8 mouse cellular contexts compared by ENCODE assay signal in the genomic region with DNA sequence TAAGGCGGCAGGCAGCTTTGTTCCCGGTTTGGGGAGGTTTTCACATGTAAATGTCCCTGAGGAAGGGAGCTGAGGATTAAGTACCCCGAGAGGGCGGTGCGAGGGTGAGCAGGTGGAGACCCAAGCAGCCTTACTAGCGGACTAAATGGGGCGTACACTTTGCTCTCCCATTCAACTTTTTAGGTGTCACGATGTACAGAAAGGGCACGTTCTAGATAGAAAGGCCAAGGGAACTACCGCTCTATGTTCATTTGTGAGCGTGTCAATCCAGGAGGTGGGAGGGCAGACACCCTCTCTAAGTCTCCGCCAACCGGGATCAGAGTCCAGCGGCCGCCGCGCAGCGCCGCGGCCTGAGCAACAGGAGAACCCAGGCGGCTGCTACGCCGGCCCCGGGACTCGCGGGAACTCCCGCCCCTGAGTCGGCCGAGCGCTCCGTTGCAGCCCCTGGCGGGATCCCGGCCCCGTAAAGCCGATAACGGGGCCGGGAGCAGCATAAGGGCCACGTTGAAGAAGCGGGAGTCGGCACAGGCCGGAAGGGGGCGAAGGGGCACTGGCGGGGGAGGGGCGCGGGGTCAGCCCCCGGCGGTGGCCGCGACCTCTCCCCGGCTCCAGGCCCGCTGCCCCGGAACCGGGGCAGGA. TPM values are rescaled to one million over a fixed set of nuclear protein-coding genes. Genes with fewer than 3 reads are reported as not detected.
A peak's percentile ranks its signal among the peaks of the same experiment; 100 is the strongest.
DNase-seq lines count a peak whose midpoint lies in the region; ATAC-seq lines count a peak whose summit lies in the region.

No protein-coding gene starts in this region.

- peaks cover 47% of the 10 kb centered on the region for H3K4me1 ChIP-seq in forebrain, embryonic 13.5 days
- H3K4me1 ChIP-seq in hindbrain, embryonic 16.5 days (ENCODE audit: control insufficient read depth, insufficient read depth, low read depth, low read length), result peaks cover 25% of the 10 kb centered on the region
- H3K4me1 ChIP-seq in liver, embryonic 11.5 days (replicated peaks; ENCODE audit: control insufficient read depth, insufficient read depth, low read length), result peaks cover 43% of the 10 kb centered on the region

- H3K27ac ChIP-seq in forebrain, embryonic 13.5 days, result peak overlapping the region; percentile 95
- H3K27ac ChIP-seq in hindbrain, embryonic 16.5 days (ENCODE audit: low read depth, low read length), result peak overlapping the region; percentile 84
- peak overlapping the region; percentile 95 for H3K27ac ChIP-seq in liver, embryonic 11.5 days (ENCODE audit: low read depth, low read length)

- peak overlapping the region; percentile 99 for H3K9ac ChIP-seq in forebrain, embryonic 13.5 days
- H3K9ac ChIP-seq in hindbrain, embryonic 16.5 days (ENCODE audit: low read depth, low read length), result peak overlapping the region; percentile 79
- peak overlapping the region; percentile 97 for H3K9ac ChIP-seq in liver, embryonic 11.5 days (ENCODE audit: low read depth, low read length)

- peak; percentile 26 for DNase-seq in right cerebral cortex, adult 18-20 months
- no peak for DNase-seq in right cerebral cortex, postnatal 4 days
- peak; percentile 64 for DNase-seq in liver, embryonic 11.5 days (ENCODE audit: low spot score)
- DNase-seq in testis, postnatal 14 days (ENCODE audit: low spot score), result peak; percentile 52

- H3K36me3 ChIP-seq in forebrain, embryonic 13.5 days (ENCODE audit: poor library complexity, severe bottlenecking), result no peaks in the 10 kb centered on the region
- no peaks in the 10 kb centered on the region for H3K36me3 ChIP-seq in hindbrain, embryonic 16.5 days (ENCODE audit: control insufficient read depth, insufficient read depth, low read length)
- 0 out of 2 replicates have a peak, but pooled peaks cover 4% of the 10 kb centered on the region for H3K36me3 ChIP-seq in liver, embryonic 11.5 days (ENCODE audit: control insufficient read depth, insufficient read depth, low read length)

- peak; percentile 2; the same call in 1 of the 2 replicates for ATAC-seq in cerebellum, adult (ENCODE audit: insufficient number of reproducible peaks, low FRiP score, low TSS enrichment)
- peak; percentile 2 for ATAC-seq in forebrain, embryonic 13.5 days
- ATAC-seq in hindbrain, embryonic 16.5 days, result peak; percentile 2
- ATAC-seq in liver, embryonic 11.5 days (replicated peaks; ENCODE audit: low FRiP score), result peak; percentile 25
- ATAC-seq in monocyte, adult 5-6 weeks (replicated peaks; ENCODE audit: insufficient number of reproducible peaks, low FRiP score, low TSS enrichment, poor library complexity, severe bottlenecking), result peak; percentile 3; the same call in 1 of the 2 replicates

- peak overlapping the region; percentile 91 for H3K4me2 ChIP-seq in forebrain, embryonic 13.5 days
- peak overlapping the region; percentile 92 for H3K4me2 ChIP-seq in hindbrain, embryonic 16.5 days (ENCODE audit: low read length)
- H3K4me2 ChIP-seq in liver, embryonic 11.5 days, result peak overlapping the region; percentile 92

- under 1% methylated on average over 50 of the region's 53 CpGs for WGBS in forebrain, embryonic 13.5 days
- under 1% methylated on average over 39 of the region's 53 CpGs for WGBS in hindbrain, embryonic 16.5 days
- under 1% methylated on average over 50 of the region's 53 CpGs for WGBS in liver, embryonic 11.5 days

- H3K9me3 ChIP-seq in forebrain, embryonic 13.5 days (replicated peaks), result no peaks in the 10 kb centered on the region
- H3K9me3 ChIP-seq in hindbrain, embryonic 16.5 days (ENCODE audit: control insufficient read depth, low read length), result no peaks in the 10 kb centered on the region
- H3K9me3 ChIP-seq in liver, embryonic 11.5 days (ENCODE audit: control insufficient read depth, low read length), result no peaks in the 10 kb centered on the region

- H3K27me3 ChIP-seq in forebrain, embryonic 13.5 days, result no peaks in the 10 kb centered on the region
- no peaks in the 10 kb centered on the region for H3K27me3 ChIP-seq in hindbrain, embryonic 16.5 days (replicated peaks; ENCODE audit: control insufficient read depth, insufficient read depth, low read length)
- no peaks in the 10 kb centered on the region for H3K27me3 ChIP-seq in liver, embryonic 11.5 days (replicated peaks; ENCODE audit: control insufficient read depth, insufficient read depth, low read length)

- peak overlapping the region; percentile 100 for H3K4me3 ChIP-seq in forebrain, embryonic 13.5 days
- H3K4me3 ChIP-seq in hindbrain, embryonic 16.5 days (ENCODE audit: low read length), result peak overlapping the region; percentile 62
- peak overlapping the region; percentile 98 for H3K4me3 ChIP-seq in liver, embryonic 11.5 days (ENCODE audit: low read depth, low read length)

RNA-seq across cellular contexts. Expression of a gene that starts 0.9 kb away (rescaled TPM):
- polyA plus RNA-seq in forebrain, embryonic 13.5 days (2015; fragmentation: Nextera tagmentation; extraction: Ambion mirVana), result 25.7 and 27.8 TPM in 2 replicates
- polyA plus RNA-seq in hindbrain, embryonic 16.5 days (2015; fragmentation: Nextera tagmentation; extraction: Ambion mirVana), result 17.1 and 23.2 TPM in 2 replicates
- polyA plus RNA-seq in liver, embryonic 11.5 days (2014; fragmentation: Nextera tagmentation; extraction: Ambion mirVana), result 34.7 and 38.4 TPM in 2 replicates
- 18.7 to 69.1 TPM (median 39.3 TPM) in 3 replicates for total RNA-seq in monocyte, adult 5-6 weeks (2017)
